Mouse (Mus musculus) hindbrain, embryonic 12.5 days (tissue): Measurements from ENCODE around the gene D330020A13Rik. TPM values are rescaled to one million over a fixed set of nuclear protein-coding genes. Genes with fewer than 3 reads are reported as not detected.

Experiments used
- ATAC-seq: fragments of 200-750 bp; cut with Nextera tagmentation; 2 replicates; pipeline ENCODE4 v1.8.0; 2017; ENCODE audit warnings: moderate TSS enrichment; ENCODE audit not compliant: low FRiP score
- H3K27ac ChIP-seq: fragments of 300-500 bp; sonication (generic); 2 replicates; pipeline ENCODE4 v1.5.1; 2016; ENCODE audit warnings: mild to moderate bottlenecking
- H3K27me3 ChIP-seq: fragments of 300-500 bp; sonication (generic); 2 replicates; pipeline ENCODE4 v1.6.1; 2016; ENCODE audit warnings: mild to moderate bottlenecking
- H3K36me3 ChIP-seq: fragments of 300-500 bp; sonication (generic); 2 replicates; pipeline ENCODE4 v1.6.1; 2016; ENCODE audit warnings: mild to moderate bottlenecking
- H3K4me1 ChIP-seq: fragments of 300-500 bp; sonication (generic); 2 replicates; pipeline ENCODE4 v1.6.1; 2016
- H3K4me2 ChIP-seq: fragments of 300-500 bp; sonication (generic); replicated peaks from 2 replicates; pipeline ENCODE4 v1.6.1; 2016; ENCODE audit warnings: mild to moderate bottlenecking
- H3K4me3 ChIP-seq: fragments of 300-500 bp; sonication (generic); 2 replicates; pipeline ENCODE4 v1.5.1; 2016; ENCODE audit warnings: mild to moderate bottlenecking
- H3K9ac ChIP-seq: fragments of 300-500 bp; sonication (generic); 2 replicates; pipeline ENCODE4 v1.6.1; 2016; ENCODE audit warnings: mild to moderate bottlenecking, moderate library complexity
- H3K9me3 ChIP-seq: fragments of 300-500 bp; sonication (generic); replicated peaks from 2 replicates; pipeline ENCODE4 v1.6.1; 2016; ENCODE audit warnings: mild to moderate bottlenecking
- WGBS: fragments of 180-500 bp; shearing (Covaris S2); methylation state at CpG from one replicate; pipeline ENCODE4 v1.1.7; 2016; 5-methylcytosine and 5-hydroxymethylcytosine counted together
- polyA plus RNA-seq: library from polyadenylated mRNA; unstranded; fragments of >200 nt; fragmentation: Nextera tagmentation; extraction: Ambion mirVana; gene quantifications from 2 replicates; pipeline ENCODE4 v1.2.1, GENCODE M21; 2016

The D330020A13Rik gene
- polyA plus RNA-seq, 1 experiment from 2014 or later: 0.81 TPM

- Histone ChIP-seq H3K4me1 (no peaks in the 10 kb centered on the region), H3K27me3 (no peaks in the 10 kb centered on the region; the same call in 1 of the 2 replicates), H3K4me2 (no peak overlapping the region), H3K9me3 (no peaks in the 10 kb centered on the region), H3K36me3 (no peaks in the 10 kb centered on the region), H3K27ac (no peak overlapping the region), H3K9ac (no peak overlapping the region), H3K4me3 (no peak overlapping the region)
- 80% methylated on average over 3 of the region's 3 CpGs for WGBS
- no peak for ATAC-seq
Observed at GRCm38 (mm10) chr6:120306859-120307594, 12.9 kb downstream of the D330020A13Rik start.

- no peak overlapping the region for H3K9ac ChIP-seq
- no peaks in the 10 kb centered on the region for H3K36me3 ChIP-seq
- H3K27ac ChIP-seq: no peak overlapping the region
- no peaks in the 10 kb centered on the region for H3K4me1 ChIP-seq
- 72% methylated on average over 9 of the region's 9 CpGs for WGBS
- no peak overlapping the region for H3K4me3 ChIP-seq
- no peaks in the 10 kb centered on the region for H3K9me3 ChIP-seq
- H3K27me3 ChIP-seq: no peaks in the 10 kb centered on the region
- no peak overlapping the region for H3K4me2 ChIP-seq
- no peak for ATAC-seq
Observed at GRCm38 (mm10) chr6:120309338-120309737, 15.2 kb downstream of the D330020A13Rik start.

GRCm38 (mm10) chr6:120309787-120310186 lies 15.6 kb downstream of the D330020A13Rik start:
- Histone ChIP-seq H3K4me2 (no peak overlapping the region), H3K9ac (no peak overlapping the region), H3K4me1 (no peaks in the 10 kb centered on the region), H3K27me3 (no peaks in the 10 kb centered on the region), H3K36me3 (no peaks in the 10 kb centered on the region), H3K9me3 (no peaks in the 10 kb centered on the region), H3K27ac (no peak overlapping the region), H3K4me3 (no peak overlapping the region)
- 65% methylated on average over 3 of the region's 3 CpGs for WGBS
- ATAC-seq: no peak

GRCm38 (mm10) chr6:120312443-120312842 lies 18.3 kb downstream of the D330020A13Rik start:
- no peak overlapping the region for H3K27ac ChIP-seq
- H3K4me1 ChIP-seq: no peaks in the 10 kb centered on the region
- 84% methylated on average over 5 of the region's 5 CpGs for WGBS
- no peaks in the 10 kb centered on the region for H3K27me3 ChIP-seq
- no peak overlapping the region for H3K9ac ChIP-seq
- no peaks in the 10 kb centered on the region for H3K9me3 ChIP-seq
- no peak overlapping the region for H3K4me3 ChIP-seq
- ATAC-seq: no peak
- H3K36me3 ChIP-seq: no peaks in the 10 kb centered on the region
- no peak overlapping the region for H3K4me2 ChIP-seq

- no peak for ATAC-seq
- 79% methylated on average over 11 of the region's 11 CpGs for WGBS
- no peak overlapping the region for H3K9ac ChIP-seq
- no peaks in the 10 kb centered on the region for H3K4me1 ChIP-seq
- H3K27me3 ChIP-seq: no peaks in the 10 kb centered on the region
- H3K27ac ChIP-seq: no peak overlapping the region
- no peaks in the 10 kb centered on the region for H3K36me3 ChIP-seq
- no peak overlapping the region for H3K4me2 ChIP-seq
- no peaks in the 10 kb centered on the region for H3K9me3 ChIP-seq
- no peak overlapping the region for H3K4me3 ChIP-seq
Observed at GRCm38 (mm10) chr6:120318303-120318940, 24.3 kb downstream of the D330020A13Rik start.

GRCm38 (mm10) chr6:120319129-120319528 lies 25.0 kb downstream of the D330020A13Rik start:
- H3K9me3 ChIP-seq: no peaks in the 10 kb centered on the region
- no peak overlapping the region for H3K9ac ChIP-seq
- no peaks in the 10 kb centered on the region for H3K27me3 ChIP-seq
- 91% methylated on average over 9 of the region's 9 CpGs for WGBS
- ATAC-seq: no peak
- H3K4me1 ChIP-seq: no peaks in the 10 kb centered on the region
- no peak overlapping the region for H3K4me3 ChIP-seq
- no peak overlapping the region for H3K4me2 ChIP-seq
- H3K27ac ChIP-seq: no peak overlapping the region
- no peaks in the 10 kb centered on the region for H3K36me3 ChIP-seq

GRCm38 (mm10) chr6:120320369-120320768 lies 26.2 kb downstream of the D330020A13Rik start:
- WGBS: 72% methylated on average over 2 of the region's 2 CpGs

GRCm38 (mm10) chr6:120324295-120324927 lies 30.2 kb downstream of the D330020A13Rik start:
- no peak overlapping the region for H3K4me2 ChIP-seq
- no peak for ATAC-seq
- no peak overlapping the region for H3K9ac ChIP-seq
- H3K4me1 ChIP-seq: no peaks in the 10 kb centered on the region
- H3K9me3 ChIP-seq: no peaks in the 10 kb centered on the region
- H3K36me3 ChIP-seq: peaks cover 13% of the 10 kb centered on the region
- no peaks in the 10 kb centered on the region for H3K27me3 ChIP-seq
- no peak overlapping the region for H3K27ac ChIP-seq
- no peak overlapping the region for H3K4me3 ChIP-seq
- WGBS: 30% methylated on average over 6 of the region's 6 CpGs

More at GRCm38 (mm10) chr6:120320369-120320768, 26.2 kb downstream of the D330020A13Rik start:
- H3K27ac ChIP-seq: no peak overlapping the region
- H3K4me3 ChIP-seq: no peak overlapping the region
- H3K9ac ChIP-seq: no peak overlapping the region
- no peak for ATAC-seq
- H3K36me3 ChIP-seq: no peaks in the 10 kb centered on the region
- no peaks in the 10 kb centered on the region for H3K4me1 ChIP-seq
- no peaks in the 10 kb centered on the region for H3K9me3 ChIP-seq
- no peak overlapping the region for H3K4me2 ChIP-seq
- H3K27me3 ChIP-seq: no peaks in the 10 kb centered on the region

GRCm38 (mm10) chr6:120332351-120332750 lies 38.2 kb downstream of the D330020A13Rik start:
- H3K4me2 ChIP-seq: no peak overlapping the region
- ATAC-seq: no peak
- no peak overlapping the region for H3K9ac ChIP-seq
- no peak overlapping the region for H3K27ac ChIP-seq
- WGBS: 82% methylated on average over 2 of the region's 2 CpGs
- no peaks in the 10 kb centered on the region for H3K27me3 ChIP-seq
- H3K36me3 ChIP-seq: peaks cover 69% of the 10 kb centered on the region
- no peaks in the 10 kb centered on the region for H3K4me1 ChIP-seq
- H3K9me3 ChIP-seq: no peaks in the 10 kb centered on the region
- H3K4me3 ChIP-seq: no peak overlapping the region

- Histone ChIP-seq H3K9me3 (no peaks in the 10 kb centered on the region), H3K27me3 (no peaks in the 10 kb centered on the region), H3K9ac (no peak overlapping the region), H3K36me3 (peaks cover 57% of the 10 kb centered on the region), H3K4me2 (no peak overlapping the region), H3K4me1 (no peaks in the 10 kb centered on the region), H3K4me3 (no peak overlapping the region), H3K27ac (no peak overlapping the region)
- 76% methylated on average over 1 of the region's 1 CpGs for WGBS
- ATAC-seq: no peak
Observed at GRCm38 (mm10) chr6:120343992-120344391, 49.8 kb downstream of the D330020A13Rik start.
